Comparison of ENCODE assay signal across 32 mouse cellular contexts in the genomic region with DNA sequence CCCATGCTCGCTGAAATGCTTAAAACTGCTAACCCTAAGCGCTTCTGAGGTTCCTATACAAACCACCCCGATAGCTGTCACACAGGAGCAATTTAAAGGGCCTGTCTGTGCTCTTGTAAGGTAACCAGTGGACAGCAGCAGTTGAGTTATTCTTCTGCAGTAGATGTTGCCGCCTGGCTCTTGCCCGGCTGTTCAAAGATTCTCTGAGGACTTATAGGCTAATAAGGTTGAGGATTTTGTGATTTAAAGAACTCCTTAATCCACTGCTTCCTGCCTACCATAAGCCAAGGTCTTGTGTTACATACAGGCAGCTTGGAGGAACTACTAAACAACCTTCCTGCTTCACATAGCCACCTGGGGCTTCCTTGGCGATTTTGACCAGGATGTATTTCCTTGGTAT. TPM values are rescaled to one million over a fixed set of nuclear protein-coding genes. Genes with fewer than 3 reads are reported as not detected.
DNase-seq lines count a peak whose midpoint lies in the region; ATAC-seq and TF ChIP-seq lines count a peak whose summit lies in the region.
"Had no signal": no experiment of that assay in that cellular context is flagged by ENCODE, and none has a peak within 500 bp of the region (broad histone marks: within the 10 kb centered on the region; RNA-seq: fewer than 3 reads in every experiment).

Pde6c (plus strand) TSS at position 301 of the 400 bp plus-strand sequence.

- TF ChIP-seq CTCF in forebrain, postnatal 0 days (IDR thresholded peaks at IDR 0.05; ENCODE audit: low read depth): no peak

- no peak within 1 kb of the TSS for H3K4me3 ChIP-seq in liver, embryonic 11.5 days (ENCODE audit: low read depth, low read length)
- no peak within 1 kb of the TSS for H3K4me3 ChIP-seq in limb, embryonic 10.5 days
- H3K4me3 ChIP-seq in liver, embryonic 15.5 days (replicated peaks): no peak within 1 kb of the TSS
- no peak within 1 kb of the TSS for H3K4me3 ChIP-seq in forebrain, postnatal 0 days (ENCODE audit: low read depth, low read length)
- no peak within 1 kb of the TSS for H3K4me3 ChIP-seq in midbrain, embryonic 13.5 days (replicated peaks)
- H3K4me3 ChIP-seq: embryonic facial prominence, embryonic 10.5 days; embryonic facial prominence, embryonic 13.5 days; erythroblast, embryonic 14.5 days; forebrain, embryonic 12.5 days; forebrain, embryonic 15.5 days; heart, adult 2 months; heart, embryonic 10.5 days; heart, embryonic 13.5 days; hindbrain, embryonic 15.5 days had no signal

- ATAC-seq in liver, embryonic 11.5 days (replicated peaks; ENCODE audit: low FRiP score): no peak
- ATAC-seq in liver, embryonic 15.5 days (ENCODE audit: insufficient read depth): no peak
- no peak for ATAC-seq in forebrain, postnatal 0 days
- no peak for ATAC-seq in midbrain, embryonic 13.5 days
- ATAC-seq: activated CD4-positive, CD25-positive, alpha-beta regulatory T cell, adult 4 months; forebrain, embryonic 15.5 days had no signal

- no peak for DNase-seq in liver, embryonic 11.5 days (ENCODE audit: low spot score)
- DNase-seq in liver: no peak
- peak; percentile 22 for DNase-seq in limb, embryonic 10.5 days (ENCODE audit: low spot score)
- DNase-seq in forebrain, postnatal 0 days: no peak
- DNase-seq: adrenal gland, adult 8-10 months; adrenal gland, postnatal 25 days; cerebellum, adult 11-12 months; cerebellum, adult 8-10 months; cerebellum, postnatal 10 days; cerebellum, postnatal 36 days; embryo, embryonic 11 days; gastrocnemius, postnatal 10 days; gastrocnemius, postnatal 36 days; heart, adult 2 months; heart, postnatal 14 days; heart, postnatal 4 days had no signal

- no peaks in the 10 kb centered on the region for H3K36me3 ChIP-seq in liver, embryonic 11.5 days (ENCODE audit: control insufficient read depth, insufficient read depth, low read length)
- no peaks in the 10 kb centered on the region for H3K36me3 ChIP-seq in limb, embryonic 10.5 days
- no peaks in the 10 kb centered on the region for H3K36me3 ChIP-seq in liver, embryonic 15.5 days (replicated peaks)
- no peaks in the 10 kb centered on the region for H3K36me3 ChIP-seq in forebrain, postnatal 0 days (ENCODE audit: insufficient read depth)
- no peaks in the 10 kb centered on the region for H3K36me3 ChIP-seq in midbrain, embryonic 13.5 days
- H3K36me3 ChIP-seq: embryonic facial prominence, embryonic 10.5 days; embryonic facial prominence, embryonic 13.5 days; forebrain, embryonic 12.5 days; forebrain, embryonic 15.5 days; heart, embryonic 10.5 days; heart, embryonic 13.5 days; hindbrain, embryonic 15.5 days had no signal

- no peak within 1 kb of the TSS for H3K9ac ChIP-seq in liver, embryonic 11.5 days (ENCODE audit: low read depth, low read length)
- no peak within 1 kb of the TSS for H3K9ac ChIP-seq in liver, embryonic 15.5 days
- no peak within 1 kb of the TSS for H3K9ac ChIP-seq in forebrain, postnatal 0 days
- H3K9ac ChIP-seq in midbrain, embryonic 13.5 days (replicated peaks): no peak within 1 kb of the TSS
- H3K9ac ChIP-seq: embryonic facial prominence, embryonic 13.5 days; forebrain, embryonic 12.5 days; forebrain, embryonic 15.5 days; heart, embryonic 13.5 days; hindbrain, embryonic 15.5 days had no signal

- H3K4me1 ChIP-seq in liver, embryonic 11.5 days (replicated peaks; ENCODE audit: control insufficient read depth, insufficient read depth, low read length): no peaks in the 10 kb centered on the region
- 0 out of 2 replicates have a peak, but pooled peaks cover 2% of the 10 kb centered on the region for H3K4me1 ChIP-seq in limb, embryonic 10.5 days
- peaks cover 19% of the 10 kb centered on the region for H3K4me1 ChIP-seq in liver, embryonic 15.5 days (replicated peaks)
- no peaks in the 10 kb centered on the region for H3K4me1 ChIP-seq in forebrain, postnatal 0 days (ENCODE audit: insufficient read depth)
- no peaks in the 10 kb centered on the region for H3K4me1 ChIP-seq in midbrain, embryonic 13.5 days (replicated peaks)
- H3K4me1 ChIP-seq: embryonic facial prominence, embryonic 13.5 days; forebrain, embryonic 12.5 days; forebrain, embryonic 15.5 days; hindbrain, embryonic 15.5 days had no signal

- H3K4me2 ChIP-seq in liver, embryonic 11.5 days: no peak within 1 kb of the TSS
- H3K4me2 ChIP-seq in liver, embryonic 15.5 days: no peak within 1 kb of the TSS
- no peak within 1 kb of the TSS for H3K4me2 ChIP-seq in forebrain, postnatal 0 days (ENCODE audit: low read depth)
- H3K4me2 ChIP-seq in midbrain, embryonic 13.5 days (replicated peaks): no peak within 1 kb of the TSS
- H3K4me2 ChIP-seq: embryonic facial prominence, embryonic 13.5 days; forebrain, embryonic 12.5 days; forebrain, embryonic 15.5 days; heart, embryonic 13.5 days; hindbrain, embryonic 15.5 days had no signal

- WGBS in liver, embryonic 11.5 days: 75% methylated on average over 6 of the region's 6 CpGs
- WGBS in limb, embryonic 10.5 days: 81% methylated on average over 6 of the region's 6 CpGs
- 58% methylated on average over 6 of the region's 6 CpGs for WGBS in liver, embryonic 15.5 days (ENCODE audit: insufficient replicate concordance)
- 77% methylated on average over 6 of the region's 6 CpGs for WGBS in forebrain, postnatal 0 days
- WGBS in midbrain, embryonic 13.5 days: 78% methylated on average over 6 of the region's 6 CpGs

- no peaks in the 10 kb centered on the region for H3K9me3 ChIP-seq in liver, embryonic 11.5 days (ENCODE audit: control insufficient read depth, low read length)
- H3K9me3 ChIP-seq in limb, embryonic 10.5 days (replicated peaks): no peaks in the 10 kb centered on the region
- no peaks in the 10 kb centered on the region for H3K9me3 ChIP-seq in liver, embryonic 15.5 days (replicated peaks)
- H3K9me3 ChIP-seq in forebrain, postnatal 0 days (ENCODE audit: low read length): no peaks in the 10 kb centered on the region
- H3K9me3 ChIP-seq in midbrain, embryonic 13.5 days: no peaks in the 10 kb centered on the region
- H3K9me3 ChIP-seq: embryonic facial prominence, embryonic 10.5 days; embryonic facial prominence, embryonic 13.5 days; forebrain, embryonic 12.5 days; forebrain, embryonic 15.5 days; heart, embryonic 10.5 days; heart, embryonic 13.5 days; hindbrain, embryonic 15.5 days had no signal

- no peaks in the 10 kb centered on the region for H3K27me3 ChIP-seq in liver, embryonic 11.5 days (replicated peaks; ENCODE audit: control insufficient read depth, insufficient read depth, low read length)
- H3K27me3 ChIP-seq in limb, embryonic 10.5 days (ENCODE audit: low read depth, poor library complexity, severe bottlenecking): no peaks in the 10 kb centered on the region
- H3K27me3 ChIP-seq in liver, embryonic 15.5 days: no peaks in the 10 kb centered on the region
- H3K27me3 ChIP-seq in forebrain, postnatal 0 days (ENCODE audit: insufficient read depth, low read length): no peaks in the 10 kb centered on the region; the same call in 1 of the 2 replicates
- H3K27me3 ChIP-seq in midbrain, embryonic 13.5 days: no peaks in the 10 kb centered on the region
- H3K27me3 ChIP-seq: embryonic facial prominence, embryonic 13.5 days; forebrain, embryonic 12.5 days; forebrain, embryonic 15.5 days; hindbrain, embryonic 15.5 days had no signal

- peak within 1 kb of the TSS; percentile 61 for H3K27ac ChIP-seq in liver, embryonic 11.5 days (ENCODE audit: low read depth, low read length)
- H3K27ac ChIP-seq in limb, embryonic 10.5 days: no peak within 1 kb of the TSS
- H3K27ac ChIP-seq in liver, embryonic 15.5 days (replicated peaks): 0 out of 2 replicates have a peak within 1 kb of the TSS, but pooled peaks have one; percentile 41
- no peak within 1 kb of the TSS for H3K27ac ChIP-seq in forebrain, postnatal 0 days (ENCODE audit: low read depth, low read length)
- no peak within 1 kb of the TSS for H3K27ac ChIP-seq in midbrain, embryonic 13.5 days
- H3K27ac ChIP-seq: embryonic facial prominence, embryonic 10.5 days; embryonic facial prominence, embryonic 13.5 days; forebrain, embryonic 12.5 days; forebrain, embryonic 15.5 days; heart, adult 2 months; heart, embryonic 10.5 days; heart, embryonic 13.5 days; hindbrain, embryonic 15.5 days had no signal

RNA-seq across cellular contexts. Expression of gene Pde6c, which starts in this region (rescaled TPM):
- 2.4 and 4.0 TPM in 2 replicates for polyA plus RNA-seq in liver, embryonic 11.5 days (2014; fragmentation: Nextera tagmentation; extraction: Ambion mirVana)
- 0.05 TPM in 1 of 2 replicates, not detected in the other for polyA plus RNA-seq in limb, embryonic 10.5 days (2016; fragmentation: Nextera tagmentation; extraction: Ambion mirVana)
- 5.5 and 5.8 TPM in 2 replicates for polyA plus RNA-seq in liver, embryonic 15.5 days (2015; fragmentation: Nextera tagmentation; extraction: Ambion mirVana)
- total RNA-seq in forebrain, postnatal 0 days (2014; rRNA removed): 0.08 TPM in 1 of 2 replicates, not detected in the other
- 0.11 TPM in 1 of 2 replicates, not detected in the other for polyA plus RNA-seq in forebrain, postnatal 0 days (2015; fragmentation: Nextera tagmentation; extraction: Ambion mirVana)
- 0.13 and 0.24 TPM in 2 replicates for polyA plus RNA-seq in midbrain, embryonic 13.5 days (2015; fragmentation: Nextera tagmentation; extraction: Ambion mirVana)
- total RNA-seq: adrenal gland, adult 8-10 months; adrenal gland, postnatal 25 days; ES-E14; gastrocnemius, adult 18-20 months; gastrocnemius, postnatal 10 days; gastrocnemius, postnatal 36 days; granulocyte monocyte progenitor cell, adult 5-6 weeks; heart, adult 2 months; heart, postnatal 14 days; heart, postnatal 4 days had no signal
- polyA plus RNA-seq: activated CD4-positive, CD25-positive, alpha-beta regulatory T cell, adult 4 months; embryonic facial prominence, embryonic 10.5 days; embryonic facial prominence, embryonic 13.5 days; erythroblast, embryonic 14.5 days; forebrain, embryonic 12.5 days; heart, adult 2 months; heart, embryonic 13.5 days; heart, embryonic 16.5 days; hindbrain, embryonic 11.5 days had no signal

Comparison
In these comparisons a context has a peak if more than half of its experiments do, and no peak if none do; other contexts are left out.
1. Peak in DNase-seq in limb, embryonic 10.5 days; RNA of the gene not detected or under 1 TPM.
2. H3K27ac ChIP-seq: peak in liver, embryonic 11.5 days (single experiment) and liver, embryonic 15.5 days (single experiment); none in limb, embryonic 10.5 days (single experiment), forebrain, postnatal 0 days (single experiment) and midbrain, embryonic 13.5 days (single experiment).